Mouse (Mus musculus) ovary, postnatal 36 days (tissue): ENCODE results near the gene Sbsn.
A peak's percentile ranks its signal among the peaks of the same experiment; 100 is the strongest.
"Not testable (repeated sequence)": the region's sequence is repeated elsewhere in the genome, so short reads cannot be mapped to it uniquely, and the experiment has no call there.

ENCODE experiments used
- DNase-seq: peaks from one replicate; pipeline ENCODE4 v3.0.0; 2022; ENCODE audit warnings: low spot score, mixed read lengths

The Sbsn gene

GRCm38 (mm10) chr7:30751086-30751669 is at the start of gene Sbsn:
Sbsn (plus strand) TSS chr7:30751471.
- DNase-seq: no peak

- peak; percentile 50 for DNase-seq
Observed at GRCm38 (mm10) chr7:30706214-30706882, 44.9 kb upstream of the Sbsn start.

GRCm38 (mm10) chr7:30707441-30707840 is 43.8 kb upstream of the Sbsn start:
- DNase-seq: no peak

- no peak for DNase-seq
Observed at GRCm38 (mm10) chr7:30711942-30712341, 39.3 kb upstream of the Sbsn start, which contains the start of gene Atp4a. Atp4a (plus strand) TSS chr7:30712209.

- DNase-seq: peak; percentile 78
Observed at GRCm38 (mm10) chr7:30717006-30717715, 34.1 kb upstream of the Sbsn start.

GRCm38 (mm10) chr7:30717716-30718046 is 33.6 kb upstream of the Sbsn start:
- DNase-seq: no peak

GRCm38 (mm10) chr7:30719669-30720068 is 31.6 kb upstream of the Sbsn start:
- DNase-seq: no peak

- DNase-seq: no peak
Observed at GRCm38 (mm10) chr7:30721286-30721685, 30.0 kb upstream of the Sbsn start.

GRCm38 (mm10) chr7:30723274-30723953 is 27.9 kb upstream of the Sbsn start:
- DNase-seq: no peak

GRCm38 (mm10) chr7:30728214-30728613 is 23.1 kb upstream of the Sbsn start:
- no peak for DNase-seq

- DNase-seq: no peak
Observed at GRCm38 (mm10) chr7:30728739-30729395, 22.4 kb upstream of the Sbsn start.

- peak; percentile 94 for DNase-seq
Observed at GRCm38 (mm10) chr7:30729396-30730063, 21.7 kb upstream of the Sbsn start, which contains the start of gene Tmem147. Tmem147 (minus strand) TSS chr7:30729540.

GRCm38 (mm10) chr7:30730064-30730722 is 21.1 kb upstream of the Sbsn start:
- DNase-seq: not testable (repeated sequence)

GRCm38 (mm10) chr7:30736211-30736610 is 15.1 kb upstream of the Sbsn start:
- no peak for DNase-seq

- not testable (repeated sequence) for DNase-seq
Observed at GRCm38 (mm10) chr7:30742570-30742969, 8.7 kb upstream of the Sbsn start.

- DNase-seq: not testable (repeated sequence)
Observed at GRCm38 (mm10) chr7:30743617-30744016, 7.7 kb upstream of the Sbsn start, which contains the start of gene Gapdhs. Gapdhs (minus strand) TSS chr7:30743681.

GRCm38 (mm10) chr7:30744022-30744598 is 7.2 kb upstream of the Sbsn start:
- DNase-seq: peak; percentile 40

- DNase-seq: no peak
Observed at GRCm38 (mm10) chr7:30747525-30748204, 3.6 kb upstream of the Sbsn start.

- DNase-seq: no peak
Observed at GRCm38 (mm10) chr7:30749824-30750606, 1.3 kb upstream of the Sbsn start.
